Mouse (Mus musculus): ENCODE data around the gene Fnbp4. TPM values are rescaled to one million over a fixed set of nuclear protein-coding genes. Genes with fewer than 3 reads are reported as not detected.
"Not testable (repeated sequence)": the region's sequence is repeated elsewhere in the genome, so short reads cannot be mapped to it uniquely, and the experiment has no call there.

Gene Fnbp4
- total and polyA plus RNA-seq, 2 experiments = 13.4 to 17.6 TPM

- no peaks in the 10 kb centered on the region for H3K27me3 ChIP-seq (ENCODE audit: control insufficient read depth, insufficient read depth, low read length)
- no peak for TF ChIP-seq CTCF (IDR thresholded peaks at IDR 0.05; ENCODE audit: low read depth, low read length)
- no peak for TF ChIP-seq POLR2A (IDR thresholded peaks at IDR 0.05; ENCODE audit: extremely low read depth, insufficient read depth, low read length)
- H3K9ac ChIP-seq (ENCODE audit: low read depth, low read length) = no peak overlapping the region
- H3K36me3 ChIP-seq (ENCODE audit: control insufficient read depth, insufficient read depth, low read length) = no peaks in the 10 kb centered on the region
- WGBS = 89% methylated on average over 3 of the region's 3 CpGs
- DNase-seq (ENCODE audit: extremely low read depth, low read depth, low spot score) = no peak
- H3K79me2 ChIP-seq (ENCODE audit: control insufficient read depth, insufficient read depth, low read length) = no peaks in the 10 kb centered on the region
- H3K4me1 ChIP-seq (ENCODE audit: control insufficient read depth, insufficient read depth, low read length) = no peaks in the 10 kb centered on the region
- H3K27ac ChIP-seq (replicated peaks; ENCODE audit: insufficient read depth, low read depth, low read length) = no peak overlapping the region
- H3K4me3 ChIP-seq (ENCODE audit: insufficient read depth, low read depth, low read length) = no peak overlapping the region
Observed at GRCm38 (mm10) chr2:90820894-90821293, 75.7 kb downstream of the Fnbp4 start.

DNA sequence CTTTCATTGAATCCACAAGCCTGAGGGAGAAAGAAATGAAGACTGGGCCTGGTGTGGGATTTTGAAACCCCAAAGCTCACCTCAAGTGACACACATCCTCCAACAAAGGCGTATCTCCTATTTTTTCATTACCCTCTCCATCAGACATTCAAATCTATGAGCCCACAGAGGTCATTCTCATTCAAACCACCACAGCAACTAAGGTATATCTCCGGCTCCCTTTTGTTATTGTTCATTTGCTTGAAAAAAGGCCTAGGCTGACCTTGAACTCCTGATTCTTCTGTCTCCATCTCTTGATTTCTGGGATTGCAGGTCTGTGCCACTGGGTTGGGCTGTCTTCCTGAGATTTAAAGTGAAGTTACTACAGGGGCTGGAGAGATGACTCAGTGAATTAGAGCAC lies 77.8 kb downstream of the Fnbp4 start:
- no peak for DNase-seq (ENCODE audit: extremely low read depth, low read depth, low spot score)
- 97% methylated on average over 2 of the region's 2 CpGs for WGBS
- TF ChIP-seq CTCF (IDR thresholded peaks at IDR 0.05; ENCODE audit: low read depth, low read length) (no peak), POLR2A (IDR thresholded peaks at IDR 0.05; ENCODE audit: extremely low read depth, insufficient read depth, low read length) (no peak)

DNA sequence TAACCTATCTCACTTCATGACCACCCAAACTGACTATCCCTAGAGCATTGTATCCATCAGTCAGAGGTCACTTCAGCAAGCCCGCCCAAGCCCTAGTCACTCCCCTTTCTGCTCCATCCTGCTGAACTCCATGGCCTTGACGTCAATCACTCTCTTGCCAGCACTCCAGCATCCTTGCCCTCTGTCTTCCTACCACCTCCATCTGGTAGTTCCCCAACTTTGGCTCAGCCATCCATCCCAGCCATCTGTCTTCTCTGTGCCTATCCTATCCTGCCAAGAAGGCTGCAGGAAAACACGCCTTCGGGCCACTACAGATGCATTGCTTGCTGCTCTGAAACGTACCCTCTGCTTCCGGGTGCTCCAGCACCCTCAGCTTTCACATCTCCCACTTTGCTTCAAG lies 78.6 kb downstream of the Fnbp4 start:
- H3K27me3 ChIP-seq (ENCODE audit: control insufficient read depth, insufficient read depth, low read length) = no peaks in the 10 kb centered on the region
- H3K4me1 ChIP-seq (ENCODE audit: control insufficient read depth, insufficient read depth, low read length) = no peaks in the 10 kb centered on the region
- H3K4me3 ChIP-seq (ENCODE audit: insufficient read depth, low read depth, low read length) = no peak overlapping the region
- H3K36me3 ChIP-seq (ENCODE audit: control insufficient read depth, insufficient read depth, low read length) = no peaks in the 10 kb centered on the region
- H3K27ac ChIP-seq (replicated peaks; ENCODE audit: insufficient read depth, low read depth, low read length) = no peak overlapping the region
- no peak for DNase-seq (ENCODE audit: extremely low read depth, low read depth, low spot score)
- H3K9ac ChIP-seq (ENCODE audit: low read depth, low read length) = no peak overlapping the region
- no peak for TF ChIP-seq CTCF (IDR thresholded peaks at IDR 0.05; ENCODE audit: low read depth, low read length)
- TF ChIP-seq POLR2A (IDR thresholded peaks at IDR 0.05; ENCODE audit: extremely low read depth, insufficient read depth, low read length) = no peak
- H3K79me2 ChIP-seq (ENCODE audit: control insufficient read depth, insufficient read depth, low read length) = no peaks in the 10 kb centered on the region
- 88% methylated on average over 6 of the region's 6 CpGs for WGBS

More for the DNA sequence above, 77.8 kb downstream of the Fnbp4 start:
- H3K27ac ChIP-seq (replicated peaks; ENCODE audit: insufficient read depth, low read depth, low read length) = no peak overlapping the region
- no peaks in the 10 kb centered on the region for H3K27me3 ChIP-seq (ENCODE audit: control insufficient read depth, insufficient read depth, low read length)
- no peak overlapping the region for H3K4me3 ChIP-seq (ENCODE audit: insufficient read depth, low read depth, low read length)
- H3K36me3 ChIP-seq (ENCODE audit: control insufficient read depth, insufficient read depth, low read length) = no peaks in the 10 kb centered on the region
- no peaks in the 10 kb centered on the region for H3K79me2 ChIP-seq (ENCODE audit: control insufficient read depth, insufficient read depth, low read length)
- no peak overlapping the region for H3K9ac ChIP-seq (ENCODE audit: low read depth, low read length)
- H3K4me1 ChIP-seq (ENCODE audit: control insufficient read depth, insufficient read depth, low read length) = no peaks in the 10 kb centered on the region

DNA sequence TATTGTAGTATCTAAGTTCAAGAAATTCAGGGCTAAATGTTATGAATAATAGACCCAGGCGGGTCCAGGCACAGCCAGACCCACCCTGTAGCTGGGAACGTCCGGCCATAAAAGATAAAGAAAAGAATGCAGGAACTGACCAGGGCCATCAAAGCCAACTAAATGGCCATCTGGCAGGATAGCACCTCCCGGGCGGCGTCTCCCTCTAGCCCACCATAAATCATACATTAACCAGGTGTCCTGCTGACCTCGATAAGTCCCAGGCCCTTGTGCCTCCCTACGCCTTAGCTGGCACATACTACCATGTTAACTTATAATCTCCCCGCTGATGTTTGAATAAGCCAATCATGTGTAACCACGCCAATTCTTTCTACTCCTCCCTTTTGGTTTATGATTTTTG lies 79.4 kb downstream of the Fnbp4 start:
- H3K27ac ChIP-seq (replicated peaks; ENCODE audit: insufficient read depth, low read depth, low read length); H3K36me3 ChIP-seq (ENCODE audit: control insufficient read depth, insufficient read depth, low read length); H3K79me2 ChIP-seq (ENCODE audit: control insufficient read depth, insufficient read depth, low read length); H3K9ac ChIP-seq (ENCODE audit: low read depth, low read length); H3K4me3 ChIP-seq (ENCODE audit: insufficient read depth, low read depth, low read length); DNase-seq (ENCODE audit: extremely low read depth, low read depth, low spot score); H3K27me3 ChIP-seq (ENCODE audit: control insufficient read depth, insufficient read depth, low read length); H3K4me1 ChIP-seq (ENCODE audit: control insufficient read depth, insufficient read depth, low read length): not testable (repeated sequence)
- WGBS = 80% methylated on average over 10 of the region's 10 CpGs

- no peak overlapping the region for H3K4me3 ChIP-seq (ENCODE audit: insufficient read depth, low read depth, low read length)
- DNase-seq (ENCODE audit: extremely low read depth, low read depth, low spot score) = no peak
- 84% methylated on average over 11 of the region's 11 CpGs for WGBS
Observed at GRCm38 (mm10) chr2:90825515-90826172, 80.5 kb downstream of the Fnbp4 start.

GRCm38 (mm10) chr2:90828739-90829138 lies 83.6 kb downstream of the Fnbp4 start:
- H3K36me3 ChIP-seq (ENCODE audit: control insufficient read depth, insufficient read depth, low read length) = no peaks in the 10 kb centered on the region
- no peaks in the 10 kb centered on the region for H3K79me2 ChIP-seq (ENCODE audit: control insufficient read depth, insufficient read depth, low read length)
- TF ChIP-seq POLR2A (IDR thresholded peaks at IDR 0.05; ENCODE audit: extremely low read depth, insufficient read depth, low read length) (no peak), CTCF (IDR thresholded peaks at IDR 0.05; ENCODE audit: low read depth, low read length) (no peak)
- 70% methylated on average over 7 of the region's 7 CpGs for WGBS
- no peak overlapping the region for H3K4me3 ChIP-seq (ENCODE audit: insufficient read depth, low read depth, low read length)
- H3K4me1 ChIP-seq (ENCODE audit: control insufficient read depth, insufficient read depth, low read length) = no peaks in the 10 kb centered on the region
- no peak overlapping the region for H3K9ac ChIP-seq (ENCODE audit: low read depth, low read length)
- no peak for DNase-seq (ENCODE audit: extremely low read depth, low read depth, low spot score)
- H3K27ac ChIP-seq (replicated peaks; ENCODE audit: insufficient read depth, low read depth, low read length) = no peak overlapping the region
- no peaks in the 10 kb centered on the region for H3K27me3 ChIP-seq (ENCODE audit: control insufficient read depth, insufficient read depth, low read length)

More at GRCm38 (mm10) chr2:90825515-90826172, 80.5 kb downstream of the Fnbp4 start:
- no peak overlapping the region for H3K9ac ChIP-seq (ENCODE audit: low read depth, low read length)
- no peaks in the 10 kb centered on the region for H3K27me3 ChIP-seq (ENCODE audit: control insufficient read depth, insufficient read depth, low read length)
- no peaks in the 10 kb centered on the region for H3K79me2 ChIP-seq (ENCODE audit: control insufficient read depth, insufficient read depth, low read length)
- no peak overlapping the region for H3K27ac ChIP-seq (replicated peaks; ENCODE audit: insufficient read depth, low read depth, low read length)
- no peaks in the 10 kb centered on the region for H3K4me1 ChIP-seq (ENCODE audit: control insufficient read depth, insufficient read depth, low read length)
- TF ChIP-seq CTCF (IDR thresholded peaks at IDR 0.05; ENCODE audit: low read depth, low read length) (no peak), POLR2A (IDR thresholded peaks at IDR 0.05; ENCODE audit: extremely low read depth, insufficient read depth, low read length) (no peak)
- H3K36me3 ChIP-seq (ENCODE audit: control insufficient read depth, insufficient read depth, low read length) = no peaks in the 10 kb centered on the region

Other genes with a start within 250 kb of the Fnbp4 start
- 35.2 and 43.3 TPM in 2 replicates for gene Ptprj, start 164.7 kb upstream of the Fnbp4 start, total RNA-seq (2014; rRNA removed)
- 12.1 and 14.0 TPM in 2 replicates for gene Ptprj, start 164.7 kb upstream of the Fnbp4 start, polyA plus RNA-seq (2012; rRNA removed)
- gene Nup160, start 68.2 kb upstream of the Fnbp4 start, total RNA-seq (2014; rRNA removed) = 9.6 and 13.7 TPM in 2 replicates
- gene Nup160, start 68.2 kb upstream of the Fnbp4 start, polyA plus RNA-seq (2012; rRNA removed) = 1.3 and 3.1 TPM in 2 replicates
- gene Agbl2, start 37.4 kb downstream of the Fnbp4 start, total RNA-seq (2014; rRNA removed) = not detected in 2 replicates
- gene Agbl2, start 37.4 kb downstream of the Fnbp4 start, polyA plus RNA-seq (2012; rRNA removed) = 0.05 TPM in 1 of 2 replicates, not detected in the other
- gene Mtch2, start 101.8 kb downstream of the Fnbp4 start, total RNA-seq (2014; rRNA removed) = 186 TPM in 2 replicates
- gene Mtch2, start 101.8 kb downstream of the Fnbp4 start, polyA plus RNA-seq (2012; rRNA removed) = 103 and 108 TPM in 2 replicates
- gene C1qtnf4, start 140.5 kb downstream of the Fnbp4 start, total RNA-seq (2014; rRNA removed) = 0.18 and 0.67 TPM in 2 replicates
- 1.1 and 1.4 TPM in 2 replicates for gene C1qtnf4, start 140.5 kb downstream of the Fnbp4 start, polyA plus RNA-seq (2012; rRNA removed)
- gene Kbtbd4, start 159.4 kb downstream of the Fnbp4 start, total RNA-seq (2014; rRNA removed) = 9.0 and 9.3 TPM in 2 replicates
- 12.7 and 13.5 TPM in 2 replicates for gene Kbtbd4, start 159.4 kb downstream of the Fnbp4 start, polyA plus RNA-seq (2012; rRNA removed)
- 191 and 201 TPM in 2 replicates for gene Ndufs3, start 159.5 kb downstream of the Fnbp4 start, total RNA-seq (2014; rRNA removed)
- gene Ndufs3, start 159.5 kb downstream of the Fnbp4 start, polyA plus RNA-seq (2012; rRNA removed) = 199 and 205 TPM in 2 replicates
- 39.5 and 46.2 TPM in 2 replicates for gene Celf1, start 195.0 kb downstream of the Fnbp4 start, total RNA-seq (2014; rRNA removed)
- gene Celf1, start 195.0 kb downstream of the Fnbp4 start, polyA plus RNA-seq (2012; rRNA removed) = 30.5 and 32.9 TPM in 2 replicates